Mouse (Mus musculus) left cerebral cortex, postnatal 25 days (tissue): ENCODE results near the gene Apaf1. TPM values are rescaled to one million over a fixed set of nuclear protein-coding genes. Genes with fewer than 3 reads are reported as not detected.

Source experiments
- DNase-seq, 2 experiments: peaks; one replicate each; pipeline ENCODE4 v3.0.0; 2022; ENCODE audit warnings: low spot score in 2 of 2, mixed read lengths in 1 of 2
- intact Hi-C: fragments of 180-260 bp; cut with DNase I; formaldehyde crosslinking; loops from one replicate; pipeline ENCODE4 v1.15.1; 2025
- total RNA-seq, 2 experiments: library from RNA; stranded (reverse); gene quantifications; 2 replicates each; pipeline ENCODE4 v1.2.3; 2021

Gene Apaf1
- total RNA-seq, 2 experiments from 2014 or later = 11.3 to 15.4 TPM

DNA sequence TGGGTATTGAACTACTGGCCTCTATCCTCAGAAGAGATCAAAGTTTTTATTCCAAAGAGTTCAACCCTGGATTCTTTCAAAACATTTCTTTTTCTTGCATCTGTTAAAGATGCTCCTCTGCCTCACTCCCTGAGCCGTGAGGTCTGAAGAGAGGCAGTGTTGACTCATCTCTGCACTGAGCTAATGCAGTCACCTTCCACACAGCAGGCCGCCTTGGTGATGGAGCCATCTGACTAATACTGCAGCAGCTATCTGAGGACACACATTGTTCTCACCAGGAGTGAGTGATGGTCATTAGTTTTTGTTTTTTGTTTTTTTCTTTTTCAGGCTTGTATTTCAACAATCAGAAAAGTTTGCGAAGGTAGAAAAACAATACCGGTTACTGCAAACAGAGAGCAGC lies 10.2 kb upstream of the Apaf1 start:
- DNase-seq = no peak
- intact Hi-C loops = no loop called here

DNA sequence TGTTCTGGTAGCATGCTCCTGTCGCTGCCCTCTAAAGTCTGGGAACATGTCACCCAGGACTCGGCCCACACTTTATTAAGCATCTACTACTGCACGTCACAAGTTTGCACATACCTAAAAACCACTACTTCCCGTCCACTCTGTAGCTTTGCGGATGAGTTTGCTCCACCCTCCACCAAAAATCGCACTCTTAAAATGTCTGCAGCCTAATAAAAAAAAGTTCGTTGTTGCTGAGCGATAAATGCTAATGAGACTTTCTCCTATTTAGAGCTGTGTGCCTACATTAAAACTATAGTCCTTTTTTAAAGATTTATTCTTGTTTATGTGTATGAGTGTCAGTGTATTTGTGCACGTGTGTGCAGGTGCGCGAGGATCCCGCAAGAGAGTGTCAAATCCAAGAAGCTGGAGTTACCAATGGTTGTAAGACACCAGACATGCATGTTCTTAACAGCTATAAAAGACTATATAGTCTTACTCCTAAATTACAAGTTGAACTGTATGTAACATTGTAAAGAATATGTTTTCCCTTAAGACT lies 890 bp upstream of the Apaf1 start:
- DNase-seq = peak in 1 of 2 experiments; percentile 4
- intact Hi-C loops = no loop called here

DNA sequence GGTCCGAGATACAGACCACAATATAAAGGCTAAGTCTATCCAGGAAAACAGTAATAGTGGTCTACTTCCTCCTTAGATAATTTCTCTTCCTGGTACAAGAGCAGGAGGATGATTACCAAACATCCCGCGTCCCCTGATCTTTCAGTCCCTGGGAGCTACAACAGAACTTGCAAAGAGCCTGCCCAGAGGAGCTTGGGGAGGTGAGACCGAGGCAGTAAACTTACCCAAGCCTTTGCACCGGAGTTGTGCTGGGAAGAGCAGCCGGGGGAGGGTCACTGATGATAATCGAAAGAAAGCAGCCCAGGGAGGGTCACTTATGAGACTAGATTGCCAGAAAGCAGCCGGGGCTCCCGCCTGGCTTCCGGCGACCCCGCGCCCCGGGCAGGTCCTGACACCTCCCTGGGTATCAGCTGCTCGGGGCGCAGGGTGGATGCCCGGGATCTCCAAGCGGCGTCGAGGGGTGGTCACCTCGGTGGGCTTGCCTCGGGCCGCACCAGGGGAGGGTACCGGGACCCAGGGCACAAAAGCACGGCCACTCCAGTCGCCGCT lies 537 bp downstream of the Apaf1 start:
- peak in 1 of 2 experiments; percentile 3 for DNase-seq
- intact Hi-C loops = loop anchor here (1.0 kb wide), 1 partner anchor 41 kb away; no protein-coding TSS in a partner anchor

DNA sequence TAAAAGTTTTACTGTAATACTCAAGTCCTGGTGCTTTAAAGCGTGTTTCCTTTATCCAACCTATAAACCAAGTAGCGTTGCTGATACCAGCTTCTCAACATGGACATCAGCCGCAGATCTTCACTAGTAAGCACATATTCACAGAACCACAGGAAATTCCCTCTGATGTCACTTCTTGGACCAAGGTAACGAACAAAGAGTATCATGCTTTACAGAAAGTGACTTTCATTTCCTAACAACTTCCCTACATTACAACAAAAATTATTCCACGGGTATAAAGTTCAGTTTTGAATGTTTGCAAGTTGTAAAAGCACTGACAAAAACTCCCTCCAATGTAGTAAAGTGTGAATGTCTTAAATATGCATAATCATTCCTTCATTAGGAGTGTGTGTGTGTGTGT lies 2.0 kb downstream of the Apaf1 start:
- DNase-seq = no peak
- intact Hi-C loops = no loop called here

DNA sequence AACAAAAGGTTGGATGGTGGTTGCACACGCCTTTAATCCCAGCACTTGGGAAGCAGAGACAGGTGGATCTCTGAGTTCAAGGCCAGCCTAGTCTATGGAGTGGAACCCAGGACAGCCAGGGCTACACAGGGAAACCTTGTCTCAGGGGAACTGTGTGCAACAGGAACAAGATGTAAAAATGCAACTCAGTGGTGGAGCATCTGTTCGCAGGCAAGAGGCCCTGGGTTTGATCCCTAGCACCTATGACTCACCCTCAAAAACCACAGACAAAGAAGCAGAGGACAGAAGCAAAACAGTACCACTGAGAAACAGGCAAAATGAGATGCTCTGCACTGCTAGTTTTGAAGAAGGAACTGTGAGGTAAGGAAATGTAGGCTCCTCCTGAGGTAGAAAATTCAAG lies 5.9 kb downstream of the Apaf1 start:
- DNase-seq = no peak
- intact Hi-C loops = no loop called here

DNA sequence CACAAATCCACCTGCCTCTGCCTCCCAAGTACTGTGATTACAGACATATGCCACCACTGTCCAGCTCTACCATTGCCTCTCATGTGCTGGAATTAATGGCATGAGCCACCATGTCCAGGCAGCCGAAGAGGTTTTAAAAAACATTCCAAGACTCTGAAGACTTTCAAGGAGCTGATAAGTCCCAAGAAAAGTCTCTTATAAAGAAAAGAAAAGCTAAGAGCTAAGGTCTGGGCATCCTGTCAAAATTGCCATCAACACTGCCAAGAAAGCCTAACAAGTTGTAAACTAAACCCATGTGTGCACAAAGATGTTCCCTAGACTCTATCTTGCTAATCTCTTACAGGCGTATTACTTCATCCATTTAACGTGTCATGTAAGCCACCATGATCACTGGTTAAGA lies 9.2 kb downstream of the Apaf1 start:
- intact Hi-C loops = loop anchor here (2.0 to 5.0 kb wide), 2 partner anchors 69 to 164 kb away; no protein-coding TSS in a partner anchor
- no peak for DNase-seq

DNA sequence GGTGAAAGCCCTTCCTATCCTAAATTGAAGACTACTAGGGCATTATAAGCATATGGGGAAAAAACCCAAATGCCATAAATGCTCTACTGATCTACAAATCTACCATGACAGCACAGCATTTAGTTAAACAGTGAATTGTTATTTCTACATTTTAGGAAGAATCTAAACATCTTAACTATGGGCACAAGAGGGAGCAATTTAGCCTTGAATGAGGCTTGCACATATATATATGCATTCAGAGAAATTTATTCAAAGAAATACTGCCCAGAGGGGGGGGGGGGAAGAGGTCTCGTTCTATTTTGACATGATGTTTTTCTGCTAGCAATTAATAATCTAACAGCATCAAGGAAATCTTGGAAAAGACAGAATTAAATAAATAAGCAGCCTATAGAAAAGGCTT lies 10.8 kb downstream of the Apaf1 start:
- intact Hi-C loops = loop anchor here (2.0 to 5.0 kb wide), 2 partner anchors 71 to 166 kb away; no protein-coding TSS in a partner anchor
- DNase-seq = no peak

DNA sequence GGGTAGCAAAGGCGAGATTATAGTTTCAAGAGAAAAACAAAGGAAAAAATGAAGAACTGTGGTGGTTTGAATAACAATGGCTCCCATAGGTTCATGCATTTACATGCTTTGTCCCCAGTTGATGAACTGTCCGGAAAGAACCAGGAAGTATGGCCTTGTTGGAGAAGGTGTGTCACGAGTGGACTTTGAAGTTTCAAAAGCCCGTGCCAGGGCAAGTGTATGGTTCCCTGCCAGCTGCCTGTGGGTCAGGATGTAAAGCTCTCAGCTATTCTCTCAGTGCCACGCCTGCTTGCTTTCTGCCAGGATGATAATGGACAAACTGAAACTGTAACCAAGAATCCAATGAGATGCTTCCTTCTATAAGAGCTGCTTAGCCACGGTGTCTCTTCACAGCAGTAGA lies 20.2 kb downstream of the Apaf1 start:
- no peak for DNase-seq
- intact Hi-C loops = no loop called here

DNA sequence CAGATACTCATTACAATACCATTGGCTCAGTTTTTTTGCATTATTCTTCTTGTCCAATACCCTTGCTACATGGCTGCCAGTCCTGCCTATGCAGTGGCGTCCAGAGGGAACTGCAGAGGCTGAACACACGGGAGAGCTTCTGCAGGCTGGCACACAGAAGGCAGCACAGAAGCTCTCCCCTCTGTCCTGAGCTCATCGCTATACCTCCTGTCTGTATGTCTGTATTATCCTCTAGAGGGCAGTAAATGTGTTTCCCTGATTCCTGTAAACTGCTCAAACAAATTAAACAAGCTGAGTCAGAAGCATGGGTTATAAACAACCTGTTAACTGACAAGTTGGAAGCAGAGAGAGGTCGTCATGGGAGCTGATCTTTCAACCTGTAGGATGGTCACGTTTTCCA lies 21.8 kb downstream of the Apaf1 start:
- intact Hi-C loops = no loop called here
- no peak for DNase-seq

DNA sequence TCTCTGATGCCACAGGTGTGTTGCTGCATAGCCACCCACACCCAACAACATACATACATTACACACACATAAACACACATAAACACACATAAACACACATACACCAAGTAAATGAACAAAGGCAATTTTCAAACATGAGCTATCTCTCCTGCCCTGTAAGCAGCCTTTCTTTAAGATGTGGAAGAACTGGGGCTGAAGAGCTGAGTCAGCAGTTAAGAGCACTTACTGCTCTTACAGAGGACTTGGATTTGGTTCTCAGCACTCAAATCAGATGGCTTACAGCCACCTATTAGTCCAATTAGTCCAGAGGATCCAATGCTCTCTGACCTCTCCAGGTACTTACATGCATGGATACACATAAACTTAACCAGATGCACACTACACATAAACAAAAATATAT lies 29.8 kb downstream of the Apaf1 start:
- intact Hi-C loops = no loop called here
- no peak for DNase-seq

DNA sequence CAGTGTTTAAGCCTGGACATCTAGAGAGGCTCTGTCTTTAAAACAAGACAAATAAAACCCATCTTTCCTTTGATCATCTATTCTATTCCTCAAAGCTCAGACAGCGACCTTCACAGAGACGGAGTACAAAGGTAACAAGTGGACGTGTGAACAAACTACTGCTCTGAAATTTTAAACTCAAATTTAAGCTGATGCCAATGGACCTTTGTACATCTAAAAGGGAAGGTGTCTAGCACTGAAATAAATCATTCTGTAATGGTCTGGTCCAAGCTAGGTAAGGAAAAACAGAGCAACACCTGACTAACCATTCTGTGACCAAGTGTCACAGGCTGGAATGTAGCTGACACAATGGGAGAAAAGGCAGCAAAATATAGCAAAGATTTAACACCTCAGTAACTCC lies 31.4 kb downstream of the Apaf1 start:
- intact Hi-C loops = no loop called here
- DNase-seq = no peak

DNA sequence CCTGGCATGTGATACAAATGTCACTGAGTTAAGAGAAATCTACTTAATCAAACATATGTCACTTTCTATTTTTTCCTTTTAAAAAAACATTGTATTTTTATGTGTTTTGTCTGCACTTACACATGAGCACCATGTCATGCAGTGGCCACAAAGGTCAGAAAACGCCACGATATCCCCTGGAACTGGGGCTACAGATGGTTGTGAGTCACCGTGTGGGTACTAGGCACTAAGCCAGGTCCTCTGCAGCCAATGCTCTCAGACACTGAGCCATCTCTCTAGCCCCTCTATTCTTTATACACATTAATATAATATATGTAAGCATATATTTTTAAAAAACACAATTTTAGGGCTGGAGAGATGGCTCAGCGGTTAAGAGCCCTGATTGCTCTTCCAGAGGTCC lies 32.9 kb downstream of the Apaf1 start:
- intact Hi-C loops = no loop called here
- DNase-seq = no peak

DNA sequence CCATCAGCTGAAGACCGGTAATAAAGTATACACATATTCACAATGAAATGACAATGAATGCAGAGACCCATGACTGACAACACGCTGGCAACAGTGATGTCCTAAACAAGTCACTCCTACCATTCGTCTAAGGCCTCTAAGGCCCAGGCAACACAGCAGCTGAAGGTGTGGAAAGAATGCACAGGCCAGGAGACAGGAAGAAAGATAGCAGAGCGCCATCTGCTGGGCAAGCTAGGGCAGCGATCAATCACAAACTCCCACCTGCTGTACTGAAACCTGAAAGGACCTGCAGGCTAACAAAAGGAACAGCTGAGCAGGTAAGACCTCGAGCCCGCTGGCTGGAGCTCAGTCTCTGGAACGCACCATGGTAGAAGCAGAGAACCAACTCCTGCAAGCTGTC lies 48.6 kb downstream of the Apaf1 start:
- peak; percentile 75 to 79 for DNase-seq
- intact Hi-C loops = loop anchor here (1.0 to 5.0 kb wide), 3 partner anchors 67 to 306 kb away; no protein-coding TSS in a partner anchor

DNA sequence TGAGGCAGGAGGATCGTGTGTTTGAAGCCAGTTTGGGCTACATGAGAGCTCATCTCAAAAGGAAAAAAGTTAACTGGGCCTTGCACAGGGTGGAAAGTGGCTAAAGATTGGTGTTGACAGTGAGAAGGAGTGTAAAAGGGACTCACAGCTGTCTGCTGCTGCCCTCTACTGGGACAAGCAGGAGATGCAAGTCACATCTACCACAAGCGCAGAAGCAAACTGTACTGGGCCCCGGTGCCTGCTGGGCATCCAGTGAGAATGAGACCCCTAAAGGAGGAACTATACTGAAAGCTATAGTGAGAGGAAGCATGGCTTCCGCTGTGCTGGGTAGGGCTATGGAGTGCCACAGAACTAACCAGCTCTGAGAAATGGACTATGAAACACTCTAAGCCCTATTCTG lies 50.2 kb downstream of the Apaf1 start:
- intact Hi-C loops = loop anchor here (2.0 to 5.0 kb wide), 2 partner anchors 65 to 230 kb away; no protein-coding TSS in a partner anchor
- peak; percentile 87 to 92 for DNase-seq

DNA sequence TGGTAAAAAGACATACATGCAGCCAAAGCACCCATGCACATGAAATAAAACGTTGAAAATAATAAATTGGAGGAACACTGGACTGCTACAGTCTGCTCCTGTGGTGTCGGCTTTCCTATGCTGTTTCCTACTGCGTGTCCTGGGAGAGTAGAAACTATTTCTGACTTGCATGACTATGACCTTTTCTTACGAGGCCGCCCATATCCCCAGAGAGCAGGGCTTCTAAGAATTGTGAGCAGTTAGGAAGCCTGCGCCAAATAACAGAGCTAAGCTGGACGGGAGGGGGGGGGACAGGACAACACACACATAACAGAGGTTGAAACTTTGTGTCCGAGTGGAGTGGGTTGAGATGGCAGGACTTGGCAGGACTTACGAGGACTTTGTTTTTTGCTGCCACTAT lies 51.4 kb downstream of the Apaf1 start:
- no peak for DNase-seq
- intact Hi-C loops = loop anchor here (5.0 kb wide), 1 partner anchor 64 kb away; no protein-coding TSS in a partner anchor

DNA sequence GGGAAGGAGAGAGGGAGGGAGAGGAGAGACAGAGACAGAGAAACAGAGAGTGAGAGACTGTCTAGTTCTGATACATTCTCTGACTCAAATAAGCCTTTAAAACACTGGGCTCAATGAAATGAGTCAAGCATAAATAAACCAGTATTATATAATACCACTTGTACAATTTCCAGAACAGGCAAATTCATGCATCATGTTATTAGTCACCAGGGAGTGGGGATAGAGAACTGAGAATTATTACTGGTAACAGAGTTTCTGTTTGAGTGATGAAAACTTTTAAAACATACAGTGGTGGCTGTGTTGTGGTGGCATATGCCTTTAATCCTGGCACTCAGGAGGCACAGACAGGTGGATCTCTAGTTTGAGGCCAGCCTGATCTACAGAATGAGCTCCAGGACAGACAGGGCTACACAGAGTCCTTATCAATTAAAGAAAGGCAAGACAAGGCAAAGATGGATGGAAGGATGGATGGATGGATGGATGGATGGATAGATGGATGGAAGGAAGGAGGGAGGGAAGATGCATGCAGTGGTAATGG lies 53.5 kb downstream of the Apaf1 start:
- intact Hi-C loops = no loop called here

DNA sequence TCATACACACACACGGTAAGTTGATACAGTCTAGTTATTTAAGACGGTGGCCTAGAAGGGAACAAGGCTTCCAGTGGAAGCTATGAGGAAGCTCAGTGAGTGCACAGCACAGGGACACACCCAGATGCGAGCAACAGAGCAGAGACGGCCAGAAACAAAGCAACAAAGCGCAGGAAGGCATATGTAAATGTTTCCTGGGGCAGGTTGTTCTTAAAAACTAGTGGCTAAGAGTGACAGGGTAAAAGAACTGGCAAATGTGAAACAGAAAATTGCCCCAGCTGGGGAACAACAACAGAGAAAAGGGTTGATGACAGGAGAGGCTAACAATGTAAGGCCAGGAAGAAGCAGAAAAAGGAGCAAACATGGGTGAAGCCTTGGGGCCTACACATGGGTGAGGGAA lies 54.6 kb downstream of the Apaf1 start:
- intact Hi-C loops = no loop called here
- DNase-seq = no peak

More for the DNA sequence above, 53.5 kb downstream of the Apaf1 start:
- DNase-seq = no peak

DNA sequence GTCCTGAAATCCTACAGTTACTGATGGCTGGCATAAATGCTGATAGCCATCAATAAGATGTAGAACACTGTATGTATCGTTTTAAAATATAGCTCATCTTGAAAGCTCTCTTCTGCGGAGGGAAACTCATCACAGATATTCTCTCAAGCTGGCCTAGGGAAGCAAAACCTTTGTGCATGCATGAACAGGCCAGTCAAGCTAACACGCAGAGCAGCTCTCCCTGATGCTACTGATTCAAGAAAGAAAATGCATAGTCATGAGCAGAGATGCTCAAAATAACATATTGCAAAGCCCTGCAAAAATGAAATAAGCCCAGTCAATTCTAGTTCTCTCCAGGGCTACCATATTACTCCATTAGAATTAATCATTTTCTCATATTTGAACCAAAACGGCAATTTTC lies 55.1 kb downstream of the Apaf1 start:
- intact Hi-C loops = no loop called here
- no peak for DNase-seq

DNA sequence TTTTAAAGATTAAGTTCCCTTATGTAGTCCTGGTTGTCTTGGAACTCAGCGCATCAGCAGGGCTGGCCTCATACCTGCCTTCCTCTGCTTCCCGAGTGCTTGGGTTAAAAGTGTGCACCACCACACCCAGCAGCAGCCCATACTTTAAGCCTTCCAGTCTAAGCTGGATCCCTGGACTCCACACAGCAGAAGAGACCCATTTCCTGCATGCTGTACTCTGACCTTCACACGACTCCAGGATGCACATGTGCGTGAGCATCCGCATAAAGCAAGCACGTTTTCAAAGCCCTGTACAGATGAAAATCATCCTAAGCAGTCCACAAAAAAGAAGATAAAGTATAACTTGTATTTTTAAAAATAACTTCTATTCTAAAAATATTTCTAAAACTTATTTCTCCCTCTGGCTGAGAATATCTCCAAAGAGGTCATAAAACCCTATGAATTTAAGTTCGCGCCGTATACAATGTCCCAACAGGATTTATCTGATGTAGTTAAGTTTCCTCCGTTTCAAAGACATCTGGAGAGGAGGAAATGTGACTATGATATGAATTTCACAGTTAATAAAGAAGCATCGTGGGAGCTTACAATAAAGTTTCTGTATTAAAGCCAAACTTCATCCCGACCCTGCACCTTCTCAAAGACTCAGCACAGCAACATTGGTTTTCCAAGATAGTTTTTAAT lies 76.6 kb downstream of the Apaf1 start:
- no peak for DNase-seq
- intact Hi-C loops = no loop called here

DNA sequence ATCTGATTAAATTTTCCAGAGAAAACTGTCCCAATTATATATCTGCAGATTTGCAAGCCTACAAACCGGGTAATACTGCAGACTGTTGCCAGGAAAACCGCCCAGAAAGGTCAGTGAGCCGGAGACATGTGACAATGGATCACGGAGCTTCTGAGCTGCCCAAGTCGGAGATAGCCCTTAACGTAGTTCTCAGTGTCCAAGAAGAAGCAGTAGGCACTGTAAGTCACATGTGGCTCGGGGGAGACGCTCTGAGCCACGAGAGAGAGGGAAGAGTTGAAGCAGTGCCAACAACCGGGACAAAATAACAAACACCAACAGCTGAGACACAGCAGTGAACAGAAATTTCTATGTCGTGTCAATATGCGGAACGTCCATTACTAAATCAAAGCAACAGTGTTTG lies 81.1 kb downstream of the Apaf1 start:
- DNase-seq = peak in 1 of 2 experiments; percentile 28
- intact Hi-C loops = no loop called here

DNA sequence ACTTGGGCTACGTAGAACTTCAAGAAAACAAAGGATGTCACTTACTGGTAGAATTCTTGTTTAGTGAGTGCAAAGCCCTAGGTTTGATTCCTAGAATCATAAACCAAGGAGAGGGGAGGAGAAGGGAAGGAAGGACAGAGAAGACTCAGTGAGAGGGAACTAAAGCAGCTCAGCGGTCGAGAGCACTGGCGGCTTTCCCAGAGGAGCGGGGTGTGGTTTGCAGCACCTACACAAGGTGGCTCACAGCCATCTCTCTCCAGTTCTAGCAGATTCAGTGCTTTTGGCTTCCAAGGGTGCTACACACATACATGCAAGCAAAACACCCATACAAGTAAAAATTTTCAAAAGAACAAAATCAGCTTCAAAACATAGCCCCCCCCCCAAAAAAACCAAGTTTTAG lies 82.7 kb downstream of the Apaf1 start:
- DNase-seq = peak in 1 of 2 experiments; percentile 87
- intact Hi-C loops = no loop called here
